Mouse (Mus musculus) layer of hippocampus, adult 2 months (tissue): ENCODE measurements around the gene Dhx29. TPM values are rescaled to one million over a fixed set of nuclear protein-coding genes. Genes with fewer than 3 reads are reported as not detected.

Experiments used
- DNase-seq, 2 experiments: peaks; one replicate each; pipeline ENCODE4 v3.0.0; 2022; ENCODE audit warnings: low spot score in 2 of 2
- H3K27ac ChIP-seq: fragments of 200-600 bp; 2 replicates; pipeline ENCODE4 v1.8.1; 2022
- H3K4me3 ChIP-seq: fragments of 200-600 bp; 2 replicates; pipeline ENCODE4 v1.8.1; 2022; ENCODE audit warnings: mild to moderate bottlenecking
- CTCF ChIP-seq: fragments of 200-600 bp; conservative IDR thresholded peaks from 2 replicates; pipeline ENCODE4 v1.8.1; 2022; ENCODE audit warnings: antibody characterized with exemption, mild to moderate bottlenecking, moderate library complexity
- long read RNA-seq, 2 experiments: library from polyadenylated mRNA; stranded (forward); transcript quantifications; one replicate each; pipeline ENCODE4 v2.0.0; 2021; ENCODE audit warnings: borderline mapping rate in 2 of 2
- total RNA-seq, 2 experiments: library from RNA; stranded (reverse); gene quantifications; 2 replicates each; pipeline ENCODE4 v1.2.3; 2021

The Dhx29 gene
- 10 to 100 TPM; 23.5 to 26.0 TPM for total RNA-seq
- long read RNA-seq, experiment 1, full-length matches to known transcripts, result 22 of 24 reads
- long read RNA-seq, experiment 1, partial matches to known transcripts, result 1 of 24 reads
- long read RNA-seq, experiment 1, other reads (novel, unspliced or antisense), result 1 of 24 reads
- long read RNA-seq, experiment 2, full-length matches to known transcripts, result 35 of 42 reads
- long read RNA-seq, experiment 2, partial matches to known transcripts, result 3 of 42 reads
- long read RNA-seq, experiment 2, other reads (novel, unspliced or antisense), result 4 of 42 reads

- peak; percentile 99 for DNase-seq
- H3K27ac ChIP-seq, result peak within 1 kb of the TSS; percentile 84
- TF ChIP-seq CTCF, result no peak; the same call in 1 of the 2 replicates
- H3K4me3 ChIP-seq, result peak within 1 kb of the TSS; percentile 78
Measured at GRCm38 (mm10) chr13:112927287-112928001, at the start of gene Dhx29, which contains the start of gene Mtrex. TSS of gene Dhx29 (plus strand) at chr13:112927454. TSS of gene Mtrex (minus strand) at chr13:112927398.

GRCm38 (mm10) chr13:112887234-112887633, 40.0 kb upstream of the Dhx29 start:
- TF ChIP-seq CTCF, result no peak
- Histone ChIP-seq H3K27ac (no peak overlapping the region), H3K4me3 (no peak overlapping the region)
- DNase-seq, result no peak

GRCm38 (mm10) chr13:112902176-112902575, 25.1 kb upstream of the Dhx29 start:
- Histone ChIP-seq H3K27ac (no peak overlapping the region), H3K4me3 (no peak overlapping the region)
- DNase-seq, result no peak
- 0 out of 2 replicates have a peak, but pooled peaks have one; percentile 9 for TF ChIP-seq CTCF

GRCm38 (mm10) chr13:112909663-112910062, 17.6 kb upstream of the Dhx29 start:
- Histone ChIP-seq H3K27ac (no peak overlapping the region), H3K4me3 (no peak overlapping the region)
- TF ChIP-seq CTCF, result peak; percentile 83
- DNase-seq, result peak; percentile 16 to 46

GRCm38 (mm10) chr13:112910434-112910833, 16.8 kb upstream of the Dhx29 start:
- Histone ChIP-seq H3K27ac (0 out of 2 replicates have a peak overlapping the region, but pooled peaks have one; percentile 15), H3K4me3 (no peak overlapping the region)
- TF ChIP-seq CTCF, result no peak
- DNase-seq, result peak in 1 of 2 experiments; percentile 5

- DNase-seq, result no peak
- no peak for TF ChIP-seq CTCF
- Histone ChIP-seq H3K27ac (no peak overlapping the region), H3K4me3 (no peak overlapping the region)
Measured at GRCm38 (mm10) chr13:112919141-112919865, 8.0 kb upstream of the Dhx29 start.

- no peak overlapping the region for H3K4me3 ChIP-seq
- no peak for TF ChIP-seq CTCF
- H3K27ac ChIP-seq, result no peak overlapping the region
- DNase-seq, result no peak
Measured at GRCm38 (mm10) chr13:112920906-112921305, 6.3 kb upstream of the Dhx29 start.

- DNase-seq, result no peak
- Histone ChIP-seq H3K27ac (no peak overlapping the region), H3K4me3 (no peak overlapping the region; the same call in 1 of the 2 replicates)
- no peak for TF ChIP-seq CTCF
Measured at GRCm38 (mm10) chr13:112925266-112925665, 2.0 kb upstream of the Dhx29 start.

GRCm38 (mm10) chr13:112925976-112926375, 1.3 kb upstream of the Dhx29 start:
- H3K4me3 ChIP-seq, result peak overlapping the region; percentile 78
- TF ChIP-seq CTCF, result no peak
- DNase-seq, result no peak
- no peak overlapping the region for H3K27ac ChIP-seq

- no peak for DNase-seq
- no peak for TF ChIP-seq CTCF
- Histone ChIP-seq H3K27ac (peak overlapping the region; percentile 84), H3K4me3 (peak overlapping the region; percentile 78)
Measured at GRCm38 (mm10) chr13:112926796-112927195, 458 bp upstream of the Dhx29 start.

GRCm38 (mm10) chr13:112928038-112928668, 899 bp downstream of the Dhx29 start:
- H3K27ac ChIP-seq, result peak overlapping the region; percentile 84
- no peak for TF ChIP-seq CTCF
- H3K4me3 ChIP-seq, result peak overlapping the region; percentile 78
- DNase-seq, result no peak

- no peak for TF ChIP-seq CTCF
- DNase-seq, result peak in 1 of 2 experiments; percentile 7
- Histone ChIP-seq H3K4me3 (no peak overlapping the region), H3K27ac (no peak overlapping the region)
Measured at GRCm38 (mm10) chr13:112938130-112938529, 10.9 kb downstream of the Dhx29 start.
